Mouse (Mus musculus) intestine, postnatal 0 days (tissue): ENCODE data around the gene E130218I03Rik. TPM values are rescaled to one million over a fixed set of nuclear protein-coding genes. Genes with fewer than 3 reads are reported as not detected.

ENCODE experiments used
- ATAC-seq: fragments of 200-750 bp; cut with Nextera tagmentation; 2 replicates; pipeline ENCODE4 v1.8.0; 2017; ENCODE audit warnings: mild to moderate bottlenecking, moderate TSS enrichment, moderate library complexity
- H3K27ac ChIP-seq: fragments of 300-500 bp; sonication (generic); 2 replicates; pipeline ENCODE4 v1.5.1; 2014; ENCODE audit warnings: mild to moderate bottlenecking, low read depth, low read length, moderate library complexity
- H3K27me3 ChIP-seq: fragments of 300-500 bp; sonication (generic); replicated peaks from 2 replicates; pipeline ENCODE4 v1.6.1; 2014; ENCODE audit warnings: low read length, mixed read lengths; ENCODE audit not compliant: control insufficient read depth, insufficient read depth
- H3K36me3 ChIP-seq: fragments of 300-500 bp; sonication (generic); 2 replicates; pipeline ENCODE4 v1.6.1; 2014; ENCODE audit warnings: mild to moderate bottlenecking, moderate library complexity; ENCODE audit not compliant: control insufficient read depth, insufficient read depth
- H3K4me1 ChIP-seq: fragments of 300-500 bp; sonication (generic); replicated peaks from 2 replicates; pipeline ENCODE4 v1.6.1; 2014; ENCODE audit warnings: antibody characterized with exemption, low read length, mixed read lengths; ENCODE audit not compliant: control insufficient read depth, insufficient read depth
- H3K4me2 ChIP-seq: fragments of 300-500 bp; sonication (generic); replicated peaks from 2 replicates; pipeline ENCODE4 v1.6.1; 2014; ENCODE audit warnings: low read depth, mild to moderate bottlenecking, moderate library complexity
- H3K4me3 ChIP-seq: fragments of 300-500 bp; sonication (generic); 2 replicates; pipeline ENCODE4 v1.5.1; 2014; ENCODE audit warnings: low read depth, low read length
- H3K9ac ChIP-seq: fragments of 300-500 bp; sonication (generic); 2 replicates; pipeline ENCODE4 v1.6.1; 2014; ENCODE audit warnings: mild to moderate bottlenecking, low read depth, low read length
- H3K9me3 ChIP-seq: fragments of 300-500 bp; sonication (generic); 2 replicates; pipeline ENCODE4 v1.6.1; 2016; ENCODE audit warnings: mixed run types; ENCODE audit not compliant: control insufficient read depth
- CTCF ChIP-seq: sonication (generic); IDR thresholded peaks from 2 replicates; pipeline ENCODE4 v1.5.1; 2016; ENCODE audit warnings: low read depth, mild to moderate bottlenecking, control low read depth, antibody characterized with exemption, moderate library complexity
- WGBS: fragments of 180-500 bp; shearing (Covaris S2); extraction: QIAGEN DNeasy Blood & Tissue Kit; methylation state at CpG from one replicate; pipeline ENCODE4 v1.1.7; 2014; 5-methylcytosine and 5-hydroxymethylcytosine counted together
- polyA plus RNA-seq: library from polyadenylated mRNA; unstranded; fragments of >200 nt; fragmentation: Nextera tagmentation; extraction: Ambion mirVana; gene quantifications from 2 replicates; pipeline ENCODE4 v1.2.1, GENCODE M21; 2015

E130218I03Rik gene
- polyA plus RNA-seq, 1 experiment from 2014 or later = 0.46 TPM

DNA sequence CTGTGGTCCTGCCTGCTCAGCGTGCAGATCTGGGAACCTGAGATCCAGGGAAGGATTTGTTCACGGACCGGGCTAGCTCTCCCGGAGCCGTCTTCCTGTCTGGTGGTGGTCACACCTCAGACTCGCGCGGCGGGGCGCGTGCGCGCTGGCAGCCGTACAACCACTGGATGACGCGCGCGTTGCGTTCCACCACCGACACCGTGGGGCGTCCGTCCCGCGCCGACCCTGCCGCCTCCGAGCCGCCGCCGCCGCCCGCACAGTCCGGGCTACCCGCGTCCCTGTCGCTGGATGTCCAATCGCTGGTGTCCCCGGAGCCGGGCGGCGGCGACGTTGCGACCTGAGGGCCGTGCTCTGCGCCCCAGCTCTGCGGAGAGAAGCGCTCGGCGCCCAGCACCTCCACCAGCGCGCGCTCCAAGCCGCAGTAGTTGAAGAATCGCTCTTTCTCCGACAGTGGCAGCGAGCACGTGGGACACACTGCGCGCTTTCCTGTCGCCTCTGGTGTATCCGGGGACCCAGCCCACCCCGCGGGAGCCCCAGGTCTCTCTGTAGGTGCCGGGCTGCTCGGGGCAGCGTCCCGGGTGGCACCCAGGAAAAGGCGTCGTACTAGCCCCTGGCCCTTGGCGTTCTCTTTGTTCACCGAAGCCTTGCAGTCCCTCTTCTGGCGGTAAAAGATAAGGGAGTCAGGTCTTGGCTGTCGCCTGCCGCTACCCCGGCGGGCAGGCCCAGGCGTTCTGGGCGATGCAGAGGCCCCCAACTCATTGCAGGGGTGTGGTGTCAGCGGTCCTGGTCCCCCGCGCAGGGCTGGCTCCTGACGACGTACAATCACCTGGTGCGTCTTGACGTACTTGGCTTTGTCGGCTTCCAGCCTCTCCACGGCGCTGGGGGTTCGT is 8.0 kb downstream of the E130218I03Rik start:
- H3K27ac ChIP-seq = no peak overlapping the region; the same call in 1 of the 2 replicates
- no peak for TF ChIP-seq CTCF
- under 1% methylated on average over 90 of the region's 91 CpGs for WGBS
- ATAC-seq = no peak; the same call in 1 of the 2 replicates
- no peaks in the 10 kb centered on the region for H3K4me1 ChIP-seq
- peak overlapping the region; percentile 85 for H3K4me2 ChIP-seq
- H3K36me3 ChIP-seq = no peaks in the 10 kb centered on the region
- peak overlapping the region; percentile 22; the same call in 1 of the 2 replicates for H3K9ac ChIP-seq
- no peaks in the 10 kb centered on the region for H3K9me3 ChIP-seq
- peak overlapping the region; percentile 50 for H3K4me3 ChIP-seq
- peaks cover 63% of the 10 kb centered on the region for H3K27me3 ChIP-seq

DNA sequence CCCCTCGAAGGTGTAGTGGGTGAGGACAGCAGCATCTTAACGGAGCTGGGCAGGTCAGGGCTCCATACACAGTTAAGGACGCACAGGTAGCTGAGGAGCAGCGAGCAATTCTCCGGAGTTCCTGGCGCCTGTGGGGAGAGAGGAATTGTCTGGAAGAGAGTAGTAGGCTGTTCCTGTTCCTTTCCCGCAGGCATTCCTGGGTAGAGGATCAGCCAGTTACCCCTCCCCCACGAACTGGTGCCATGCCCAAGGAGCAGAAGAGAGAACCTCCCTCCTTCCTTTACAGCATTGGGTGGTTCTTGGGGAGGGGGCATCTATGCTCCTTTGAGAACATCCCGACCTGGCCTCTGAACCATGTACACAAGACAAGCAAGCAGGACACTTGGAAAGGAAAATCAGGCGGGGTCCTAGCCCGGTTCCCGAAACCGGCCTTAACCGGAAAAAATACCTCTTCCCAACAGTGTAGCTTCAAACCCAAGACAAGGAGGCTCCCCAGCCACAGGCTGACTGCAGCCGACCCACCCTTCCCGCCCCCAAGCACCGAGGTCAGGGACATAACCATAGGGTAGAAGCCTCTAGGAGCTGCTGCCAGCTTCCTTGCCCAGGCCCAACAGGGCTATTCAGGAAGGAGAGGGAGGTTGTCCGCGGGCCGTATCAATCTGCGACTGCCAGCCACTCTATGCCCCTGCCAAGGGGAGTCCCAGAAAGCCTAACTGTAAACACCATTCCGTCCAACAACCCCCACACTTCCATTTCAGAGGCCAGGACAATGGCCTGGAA is 8.9 kb downstream of the E130218I03Rik start:
- Histone ChIP-seq H3K27me3 (peaks cover 63% of the 10 kb centered on the region), H3K27ac (no peak overlapping the region), H3K4me2 (peak overlapping the region; percentile 85), H3K36me3 (no peaks in the 10 kb centered on the region), H3K9ac (no peak overlapping the region), H3K4me3 (peak overlapping the region; percentile 50), H3K9me3 (no peaks in the 10 kb centered on the region), H3K4me1 (no peaks in the 10 kb centered on the region)
- no peak for ATAC-seq
- WGBS = 18% methylated on average over 22 of the region's 22 CpGs
- TF ChIP-seq CTCF = no peak

DNA sequence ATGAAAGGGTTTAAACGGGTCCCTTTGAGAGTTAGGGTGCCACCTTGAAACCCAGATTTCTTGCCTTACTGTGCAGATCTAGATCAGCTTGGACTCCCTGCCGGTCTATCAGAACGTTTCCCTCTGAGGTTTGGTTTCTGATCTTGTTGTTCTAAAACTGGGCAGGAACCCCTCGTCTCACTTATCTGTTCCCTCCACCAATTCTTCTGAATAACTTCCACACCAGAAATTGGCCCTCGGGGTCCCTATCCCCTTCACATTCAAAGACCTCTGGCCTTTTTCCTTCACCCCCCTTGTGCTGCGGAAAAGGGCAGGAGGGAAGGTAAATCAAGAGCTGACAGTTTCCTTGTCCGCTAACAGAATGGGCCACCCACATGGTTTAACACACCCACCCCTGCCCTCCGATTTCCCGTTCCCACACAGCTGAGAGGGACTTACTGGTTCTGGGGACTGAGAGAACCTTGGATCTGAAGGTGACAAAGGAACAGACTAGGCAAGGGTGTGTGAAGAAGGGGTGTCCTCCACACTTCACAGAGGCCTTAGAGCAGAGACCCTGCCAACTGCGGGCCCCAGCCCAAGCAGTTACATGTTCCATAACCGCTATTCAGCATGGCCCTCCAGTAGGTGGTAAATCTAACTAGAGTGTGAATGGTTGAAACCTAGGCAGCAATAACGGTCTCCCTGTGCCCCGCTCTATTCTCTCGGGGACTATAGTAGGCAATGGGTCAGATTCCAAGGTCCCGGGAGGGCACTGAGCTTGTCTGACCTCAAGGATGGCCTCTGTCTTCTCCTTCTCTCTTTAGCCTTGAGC is 9.7 kb downstream of the E130218I03Rik start:
- no peak for ATAC-seq
- Histone ChIP-seq H3K4me1 (no peaks in the 10 kb centered on the region), H3K36me3 (no peaks in the 10 kb centered on the region), H3K4me3 (peak overlapping the region; percentile 50), H3K27ac (no peak overlapping the region), H3K9ac (no peak overlapping the region), H3K9me3 (no peaks in the 10 kb centered on the region), H3K4me2 (peak overlapping the region; percentile 85), H3K27me3 (peaks cover 57% of the 10 kb centered on the region)
- TF ChIP-seq CTCF = no peak
- WGBS = 24% methylated on average over 15 of the region's 15 CpGs

DNA sequence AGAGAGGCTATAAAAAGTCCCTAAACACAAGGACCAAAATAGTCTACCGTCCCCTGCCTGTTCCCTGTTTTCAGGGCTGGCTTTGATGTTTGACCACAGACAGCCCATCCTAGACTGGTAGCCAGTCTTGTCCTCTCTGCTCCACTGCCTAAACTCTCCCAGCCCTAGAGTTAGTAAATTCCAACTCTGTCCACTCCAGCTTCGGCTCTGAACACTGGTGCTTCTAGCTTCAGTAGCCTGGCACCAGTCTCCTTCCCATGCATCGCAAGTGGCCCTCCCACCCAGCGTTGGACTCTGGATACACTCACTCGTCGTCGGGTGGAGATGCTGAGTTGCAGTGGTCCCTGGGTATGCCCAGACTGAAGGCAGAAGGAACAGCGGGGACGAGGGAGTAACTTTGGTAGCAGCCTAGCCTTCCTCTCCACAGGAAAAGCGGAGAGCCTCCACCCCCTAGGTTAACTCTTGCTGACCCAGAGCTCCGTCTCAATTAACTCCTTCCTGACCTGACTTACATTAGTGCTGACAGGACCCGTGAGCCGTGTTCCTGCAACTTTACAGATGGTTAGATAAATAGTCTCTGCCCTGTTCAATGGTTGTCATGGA is 10.4 kb downstream of the E130218I03Rik start, which contains the start of gene Grrp1:
Gene Grrp1, minus strand, starts transcription at position 385 of the 603 bp plus-strand sequence.
- 3% methylated on average over 13 of the region's 13 CpGs for WGBS
- H3K4me1 ChIP-seq = no peaks in the 10 kb centered on the region
- no peaks in the 10 kb centered on the region for H3K36me3 ChIP-seq
- TF ChIP-seq CTCF = no peak
- no peak within 1 kb of the TSS for H3K9ac ChIP-seq
- no peak for ATAC-seq
- H3K4me2 ChIP-seq = peak within 1 kb of the TSS; percentile 85
- H3K27me3 ChIP-seq = peaks cover 52% of the 10 kb centered on the region
- H3K9me3 ChIP-seq = no peaks in the 10 kb centered on the region
- peak within 1 kb of the TSS; percentile 50 for H3K4me3 ChIP-seq
- H3K27ac ChIP-seq = no peak within 1 kb of the TSS

DNA sequence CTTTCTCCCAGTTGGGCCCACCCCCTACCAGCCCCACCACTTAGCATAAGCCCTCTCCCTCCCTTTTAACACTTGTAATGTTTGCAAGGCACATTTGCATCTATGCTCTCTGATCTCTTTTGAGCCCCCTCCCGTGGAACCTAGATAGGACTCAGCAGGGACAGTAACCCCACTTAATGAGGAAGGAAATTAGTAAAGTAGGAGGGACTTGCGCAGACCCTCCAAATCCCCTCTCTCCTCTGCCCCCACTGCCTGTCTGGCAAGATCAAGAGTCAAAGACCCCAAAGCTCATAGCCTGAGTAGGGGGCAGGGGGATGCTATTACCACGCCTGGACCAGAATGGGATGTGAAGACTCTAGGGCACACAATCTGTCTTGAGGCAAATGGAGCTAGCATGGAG is 11.4 kb downstream of the E130218I03Rik start:
- no peaks in the 10 kb centered on the region for H3K36me3 ChIP-seq
- no peaks in the 10 kb centered on the region for H3K4me1 ChIP-seq
- 51% methylated on average over 3 of the region's 3 CpGs for WGBS
- no peak overlapping the region for H3K4me2 ChIP-seq
- no peaks in the 10 kb centered on the region for H3K9me3 ChIP-seq
- H3K27ac ChIP-seq = no peak overlapping the region
- H3K4me3 ChIP-seq = no peak overlapping the region
- no peak for TF ChIP-seq CTCF
- no peak overlapping the region for H3K9ac ChIP-seq
- peaks cover 50% of the 10 kb centered on the region for H3K27me3 ChIP-seq
- no peak for ATAC-seq
